Mouse (Mus musculus) liver, adult 2 months (tissue): ENCODE measurements around the gene Lysmd2. TPM values are rescaled to one million over a fixed set of nuclear protein-coding genes. Genes with fewer than 3 reads are reported as not detected.

Experiments used
- DNase-seq: peaks from one replicate; pipeline ENCODE4 v3.0.0-alpha.2; 2011; ENCODE audit warnings: low read depth, low spot score; ENCODE audit errors: extremely low read depth
- H3K27ac ChIP-seq: fragments of 200-500 bp; replicated peaks from 2 replicates; pipeline ENCODE4 v1.5.1; 2012; ENCODE audit warnings: low read depth, mild to moderate bottlenecking, control low read depth, inconsistent platforms, low read length; ENCODE audit not compliant: insufficient read depth
- H3K27me3 ChIP-seq: fragments of 200-500 bp; 2 replicates; pipeline ENCODE4 v1.6.1; 2012; ENCODE audit warnings: mild to moderate bottlenecking, moderate library complexity, low read length, inconsistent platforms; ENCODE audit not compliant: control insufficient read depth, insufficient read depth
- H3K36me3 ChIP-seq: fragments of 200-500 bp; 2 replicates; pipeline ENCODE4 v1.6.1; 2012; ENCODE audit warnings: low read length, inconsistent platforms; ENCODE audit not compliant: control insufficient read depth, insufficient read depth
- H3K4me1 ChIP-seq: fragments of 200-500 bp; 2 replicates; pipeline ENCODE4 v1.6.1; 2011; ENCODE audit warnings: low read length; ENCODE audit not compliant: control insufficient read depth, insufficient read depth
- H3K4me3 ChIP-seq: fragments of 200-500 bp; 2 replicates; pipeline ENCODE4 v1.5.1; 2011; ENCODE audit warnings: low read depth, mild to moderate bottlenecking, control low read depth, low read length, moderate library complexity; ENCODE audit not compliant: insufficient read depth
- H3K79me2 ChIP-seq: fragments of 200-500 bp; 2 replicates; pipeline ENCODE4 v1.6.1; 2012; ENCODE audit warnings: inconsistent platforms, mild to moderate bottlenecking, low read length, moderate library complexity; ENCODE audit not compliant: control insufficient read depth, insufficient read depth
- H3K9ac ChIP-seq: fragments of 200-500 bp; 2 replicates; pipeline ENCODE4 v1.6.1; 2012; ENCODE audit warnings: low read depth, mild to moderate bottlenecking, control low read depth, inconsistent platforms, low read length
- CTCF ChIP-seq: fragments of 200-500 bp; IDR thresholded peaks from 2 replicates; pipeline ENCODE4 v1.5.1; 2011; ENCODE audit warnings: low read depth, low read length, control low read depth
- POLR2A ChIP-seq: fragments of 200-500 bp; IDR thresholded peaks from 2 replicates; pipeline ENCODE4 v1.6.1; 2011; ENCODE audit warnings: low read length, control low read depth; ENCODE audit not compliant: insufficient read depth; ENCODE audit errors: extremely low read depth
- WGBS: fragments of 180-500 bp; shearing (Covaris S2); methylation state at CpG from one replicate; pipeline ENCODE4 v1.1.7; 2018; 5-methylcytosine and 5-hydroxymethylcytosine counted together
- polyA plus RNA-seq: library from polyadenylated mRNA; depleted of rRNA; stranded (reverse); fragments of >200 nt; gene quantifications from 2 replicates; pipeline ENCODE4 v1.2.3, GENCODE M21; 2012
- total RNA-seq: library from RNA; depleted of rRNA; stranded (reverse); fragments of >200 nt; gene quantifications from 2 replicates; pipeline ENCODE4 v1.2.3, GENCODE M21; 2014

Gene Lysmd2
- total and polyA plus RNA-seq, 2 experiments, result 1.7 to 1.8 TPM

DNA sequence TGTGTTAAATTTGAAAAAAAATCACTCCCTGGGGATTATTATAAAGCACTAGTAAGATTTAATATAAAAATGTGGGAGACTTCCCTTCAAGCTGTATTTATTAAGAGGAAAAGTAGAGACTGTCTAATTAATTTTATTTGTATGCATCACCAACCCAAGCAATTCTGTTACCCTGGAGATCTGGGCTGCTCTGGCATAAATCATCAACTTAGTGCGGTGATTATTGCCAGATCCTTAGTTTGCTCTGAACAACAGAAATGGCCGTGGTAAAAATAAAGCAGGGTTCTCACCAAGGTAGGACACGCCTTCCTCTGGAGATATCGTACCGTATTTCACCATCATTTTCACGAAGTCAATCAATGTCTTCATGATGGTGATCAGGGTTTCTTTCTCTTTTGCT lies 39.8 kb downstream of the Lysmd2 start:
- no peaks in the 10 kb centered on the region for H3K36me3 ChIP-seq
- no peak overlapping the region for H3K9ac ChIP-seq
- H3K27ac ChIP-seq, result no peak overlapping the region
- no peaks in the 10 kb centered on the region for H3K4me1 ChIP-seq
- DNase-seq, result no peak
- H3K79me2 ChIP-seq, result no peaks in the 10 kb centered on the region
- H3K4me3 ChIP-seq, result no peak overlapping the region
- H3K27me3 ChIP-seq, result no peaks in the 10 kb centered on the region
- 91% methylated on average over 6 of the region's 6 CpGs for WGBS
- TF ChIP-seq CTCF (no peak), POLR2A (no peak)

DNA sequence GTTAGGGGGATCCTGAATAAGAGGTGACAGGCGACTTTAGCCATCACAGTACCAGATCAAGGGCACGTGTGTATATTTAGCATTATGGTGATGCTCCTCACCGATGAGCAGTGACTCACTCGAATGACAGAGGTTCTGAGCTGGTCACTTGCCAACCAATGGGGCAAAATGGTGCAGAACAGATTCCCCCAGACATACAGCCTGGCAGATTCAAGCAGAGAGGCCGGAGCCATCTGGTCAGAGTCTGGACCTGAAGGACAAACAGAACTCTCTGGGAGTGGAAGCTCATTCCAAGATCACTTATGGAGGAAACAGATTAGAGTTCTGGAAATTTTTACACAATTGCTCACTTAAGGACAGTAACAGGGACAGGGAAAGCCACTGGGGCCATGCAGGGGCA lies 41.1 kb downstream of the Lysmd2 start:
- no peaks in the 10 kb centered on the region for H3K79me2 ChIP-seq
- no peaks in the 10 kb centered on the region for H3K27me3 ChIP-seq
- WGBS, result 59% methylated on average over 5 of the region's 5 CpGs
- no peaks in the 10 kb centered on the region for H3K36me3 ChIP-seq
- no peak overlapping the region for H3K9ac ChIP-seq
- no peaks in the 10 kb centered on the region for H3K4me1 ChIP-seq
- DNase-seq, result no peak
- H3K4me3 ChIP-seq, result no peak overlapping the region
- no peak overlapping the region for H3K27ac ChIP-seq
- TF ChIP-seq CTCF, result no peak
- TF ChIP-seq POLR2A, result no peak

DNA sequence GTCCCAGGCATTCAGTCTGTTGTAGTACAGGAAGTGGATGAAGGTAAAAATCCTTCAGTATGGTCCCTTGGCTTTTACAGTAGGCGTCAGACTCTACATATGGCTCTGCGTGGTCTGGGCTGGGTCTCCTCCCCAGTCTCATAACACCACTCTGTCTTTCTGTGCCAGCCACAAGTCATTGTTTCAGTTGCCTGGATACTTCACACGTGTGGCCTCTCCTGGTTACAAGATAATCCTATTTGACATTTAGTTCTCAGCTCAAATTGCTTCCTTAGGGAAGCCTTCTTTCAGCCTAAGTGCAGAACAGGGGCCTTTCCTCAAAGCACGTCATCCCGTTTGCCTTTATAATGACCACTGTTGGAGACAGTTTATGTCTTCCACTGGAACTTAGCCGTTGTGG lies 47.2 kb downstream of the Lysmd2 start:
- Histone ChIP-seq H3K79me2 (no peaks in the 10 kb centered on the region), H3K27ac (no peak overlapping the region), H3K27me3 (no peaks in the 10 kb centered on the region), H3K4me1 (no peaks in the 10 kb centered on the region), H3K4me3 (no peak overlapping the region), H3K9ac (no peak overlapping the region), H3K36me3 (no peaks in the 10 kb centered on the region)
- DNase-seq, result no peak
- 80% methylated on average over 6 of the region's 6 CpGs for WGBS
- no peak for TF ChIP-seq POLR2A
- TF ChIP-seq CTCF, result no peak

DNA sequence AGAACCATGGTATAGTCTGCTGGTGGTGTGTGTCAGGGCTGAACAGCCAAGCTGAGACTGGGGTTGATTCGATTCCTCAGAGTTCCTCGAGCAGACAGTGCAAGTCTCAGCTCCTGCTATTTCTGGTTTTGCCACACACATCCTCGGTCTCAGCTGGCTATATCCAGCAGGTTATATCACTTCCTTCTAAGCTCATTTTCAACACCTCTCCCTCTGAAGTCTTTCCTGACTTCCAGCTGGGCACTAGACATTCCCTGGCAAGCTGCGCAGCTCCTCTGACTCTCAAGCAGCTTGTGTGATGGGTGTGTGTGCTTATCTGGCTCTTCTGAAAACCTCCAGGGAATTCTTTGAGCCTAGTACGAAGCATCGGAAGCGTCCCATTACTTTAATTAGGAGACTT lies 50.7 kb downstream of the Lysmd2 start:
- Histone ChIP-seq H3K27me3 (no peaks in the 10 kb centered on the region), H3K36me3 (no peaks in the 10 kb centered on the region), H3K4me1 (no peaks in the 10 kb centered on the region), H3K27ac (no peak overlapping the region), H3K9ac (no peak overlapping the region), H3K79me2 (no peaks in the 10 kb centered on the region), H3K4me3 (no peak overlapping the region)
- no peak for TF ChIP-seq CTCF
- no peak for TF ChIP-seq POLR2A
- 74% methylated on average over 7 of the region's 7 CpGs for WGBS
- DNase-seq, result no peak

DNA sequence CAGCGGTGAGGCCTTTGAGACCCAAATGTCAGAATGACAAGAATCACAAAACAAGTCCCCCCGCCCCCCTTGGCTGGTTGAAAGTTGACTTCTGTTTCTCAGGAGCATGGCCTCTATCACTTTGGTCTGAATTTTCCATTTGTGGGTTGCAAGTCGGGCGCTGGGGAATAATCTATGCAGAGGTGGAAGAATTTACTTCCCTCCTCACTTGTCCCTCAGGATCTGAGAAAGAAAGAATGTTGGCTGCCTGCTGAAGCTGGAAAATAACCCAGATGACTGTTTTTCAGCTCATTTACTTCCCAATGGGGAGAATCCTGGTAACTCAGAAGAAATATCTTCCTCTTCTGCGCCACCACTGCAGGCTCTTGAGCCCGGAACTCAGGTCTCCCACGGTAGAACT lies 52.8 kb downstream of the Lysmd2 start:
- Histone ChIP-seq H3K27ac (no peak overlapping the region), H3K4me1 (no peaks in the 10 kb centered on the region), H3K9ac (no peak overlapping the region), H3K36me3 (no peaks in the 10 kb centered on the region), H3K4me3 (no peak overlapping the region), H3K79me2 (no peaks in the 10 kb centered on the region), H3K27me3 (no peaks in the 10 kb centered on the region)
- WGBS, result 86% methylated on average over 7 of the region's 7 CpGs
- no peak for DNase-seq
- TF ChIP-seq POLR2A (no peak), CTCF (no peak)

DNA sequence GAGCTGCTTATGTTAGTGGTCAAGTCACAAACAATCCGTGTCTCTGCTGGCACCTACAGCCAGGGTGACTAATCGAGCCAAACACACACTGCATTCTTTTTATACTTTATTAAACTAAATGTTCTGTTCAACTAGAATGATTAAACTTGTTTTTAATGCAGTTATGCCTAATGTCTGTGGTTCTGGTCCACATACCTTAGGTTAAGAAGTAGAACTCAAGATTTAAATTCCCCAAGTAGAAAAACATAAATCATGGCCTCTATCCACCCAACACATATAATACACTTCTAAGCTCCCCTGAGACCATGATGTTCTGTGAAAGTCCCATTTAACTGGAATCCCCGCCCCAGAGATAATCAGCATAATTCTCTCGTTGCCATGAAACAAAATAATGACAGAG lies 54.1 kb downstream of the Lysmd2 start:
- no peaks in the 10 kb centered on the region for H3K36me3 ChIP-seq
- no peak for TF ChIP-seq POLR2A
- H3K27ac ChIP-seq, result no peak overlapping the region
- H3K9ac ChIP-seq, result no peak overlapping the region
- no peak for DNase-seq
- H3K79me2 ChIP-seq, result no peaks in the 10 kb centered on the region
- 76% methylated on average over 4 of the region's 4 CpGs for WGBS
- peaks cover 4% of the 10 kb centered on the region; the same call in 1 of the 2 replicates for H3K27me3 ChIP-seq
- H3K4me3 ChIP-seq, result no peak overlapping the region
- H3K4me1 ChIP-seq, result no peaks in the 10 kb centered on the region
